Mouse (Mus musculus): ENCODE data around the gene Gm21773.
"Not testable (repeated sequence)": the region's sequence is repeated elsewhere in the genome, so short reads cannot be mapped to it uniquely, and the experiment has no call there.

The Gm21773 gene

GRCm38 (mm10) chrY:25309260-25309659, at the start of gene Gm21773:
Gm21773 (minus strand) TSS chrY:25309360.
- DNase-seq (ENCODE audit: low spot score): not testable (repeated sequence)
